Mouse (Mus musculus) ovary, postnatal 10 days (tissue): ENCODE measurements around the gene Tal1.

Experiments used
- DNase-seq: peaks from one replicate; pipeline ENCODE4 v3.0.0; 2022; ENCODE audit warnings: low spot score

The Tal1 gene

DNA sequence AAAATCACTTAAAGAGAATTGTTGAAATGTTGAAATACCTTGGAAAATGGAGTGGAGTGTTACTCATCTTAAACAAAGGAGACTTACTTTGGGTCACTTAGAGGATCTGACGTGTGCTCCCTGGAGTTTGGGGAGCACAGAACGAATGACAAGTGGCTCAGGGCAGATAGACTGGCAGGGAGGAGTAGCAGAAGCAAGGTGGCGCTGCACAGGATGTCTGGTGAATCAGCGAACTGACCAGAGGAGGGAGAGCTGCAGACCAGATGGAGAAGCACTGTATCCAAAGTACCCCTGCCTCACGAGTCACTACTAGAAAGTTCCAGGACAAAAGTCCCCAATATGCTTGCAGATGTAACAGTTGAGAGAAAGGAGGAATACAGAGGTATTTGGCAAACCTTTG is 57.0 kb downstream of the Tal1 start:
- no peak for DNase-seq

DNA sequence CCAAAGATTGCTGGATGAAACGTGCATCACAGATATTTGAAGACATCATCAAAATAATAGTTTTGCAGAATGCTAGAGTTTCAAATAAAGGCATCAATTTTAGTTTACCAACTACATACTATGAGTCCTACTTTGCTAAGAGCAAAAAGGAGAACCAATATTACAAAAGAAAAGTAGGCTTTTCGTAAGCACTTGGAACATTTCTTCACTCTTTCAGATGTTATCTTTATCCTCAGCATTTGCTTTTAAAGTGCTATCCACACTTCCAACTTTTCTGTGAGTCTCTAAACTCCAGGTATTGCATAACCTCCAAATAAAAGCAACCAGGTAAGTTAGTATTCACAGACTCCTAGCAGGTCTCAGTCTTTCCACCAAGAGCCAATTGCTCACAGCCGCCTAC is 63.4 kb downstream of the Tal1 start:
- no peak for DNase-seq

DNA sequence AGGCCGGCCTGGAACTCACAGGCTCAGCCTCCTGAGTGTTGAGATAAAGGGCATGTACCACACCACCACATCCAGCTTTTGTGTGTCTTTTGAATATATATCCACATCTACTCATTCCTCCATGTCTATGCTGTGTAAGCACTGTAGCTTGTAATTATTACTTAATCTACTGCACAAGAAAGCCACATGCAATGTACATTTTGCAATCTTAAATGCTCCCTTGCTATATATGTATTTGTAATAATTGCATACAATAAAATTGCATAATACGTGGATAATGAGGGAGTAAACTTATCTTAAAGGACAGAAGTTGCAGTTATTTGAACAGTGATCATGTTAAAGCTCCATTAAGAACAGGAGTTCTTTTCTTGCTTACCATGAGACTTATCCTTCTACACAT is 64.9 kb downstream of the Tal1 start:
- DNase-seq: no peak
